Mouse (Mus musculus): Measurements from ENCODE around the gene Cmtr1. TPM values are rescaled to one million over a fixed set of nuclear protein-coding genes. Genes with fewer than 3 reads are reported as not detected.

The Cmtr1 gene
- total and polyA plus RNA-seq, 3 experiments: 88.8 to 135 (median 105) TPM

DNA sequence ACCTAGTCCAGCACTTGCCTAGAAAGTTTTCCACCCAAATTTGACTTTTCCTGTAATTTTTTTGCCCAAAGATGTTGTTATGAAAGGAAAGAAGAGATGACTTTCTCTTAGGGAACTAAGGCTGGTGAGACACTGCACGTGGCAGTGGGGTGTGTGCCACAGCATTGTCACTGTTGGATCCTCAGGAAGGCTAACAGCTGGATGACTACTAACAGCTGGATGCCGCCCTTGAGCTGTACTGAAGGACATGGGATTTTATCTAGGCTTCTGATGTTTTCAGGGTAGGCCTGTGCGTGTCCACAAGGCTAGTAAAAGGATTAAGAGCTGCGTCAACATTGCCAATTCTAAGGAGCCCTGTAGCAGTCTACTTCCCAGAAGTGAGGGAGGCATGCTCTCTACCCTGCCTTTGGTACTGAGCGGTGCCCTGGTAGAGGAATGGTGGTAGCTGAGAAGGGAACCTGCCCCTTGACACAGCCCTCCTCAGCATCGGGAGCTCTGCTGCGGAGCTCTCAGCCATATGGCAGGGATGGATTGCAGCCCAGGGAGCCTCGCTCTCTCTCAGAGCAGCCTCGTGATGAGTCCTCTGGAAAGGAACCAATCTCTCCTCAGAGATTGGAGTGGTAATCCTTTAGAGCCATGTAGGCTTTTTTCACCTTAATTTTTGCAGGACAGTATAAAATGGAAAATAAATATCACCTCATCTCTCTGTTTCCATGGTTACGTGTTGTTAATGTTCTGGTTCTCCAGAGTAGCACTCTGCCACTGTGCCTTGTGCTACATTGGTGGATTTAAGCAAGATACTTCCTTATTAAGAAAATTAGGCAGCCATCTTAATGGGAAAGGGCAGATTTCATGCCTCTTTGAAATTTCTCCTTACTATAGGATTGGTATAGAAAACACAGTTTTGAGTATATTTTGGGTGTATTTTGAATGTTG lies 7.9 kb downstream of the Cmtr1 start:
- H3K36me3 ChIP-seq (replicated peaks in 1 of 2; ENCODE audit: control insufficient read depth in 1 of 2, insufficient read depth in 1 of 2, low read length in 1 of 2): peaks cover 48 to 89% of the 10 kb centered on the region in 2 experiments
- H3K9me3 ChIP-seq (replicated peaks; ENCODE audit: low read length): no peaks in the 10 kb centered on the region
- H3K4me3 ChIP-seq (replicated peaks in 1 of 3; ENCODE audit: low read depth in 2 of 3, low read length in 2 of 3, poor library complexity in 1 of 3): no peak overlapping the region
- no peak overlapping the region for H3K9ac ChIP-seq (ENCODE audit: insufficient read depth, low read depth)
- H3K4me1 ChIP-seq (ENCODE audit: control insufficient read depth in 1 of 2, insufficient read depth in 2 of 2): peaks cover 2 to 49% of the 10 kb centered on the region in 2 experiments
- no peaks in the 10 kb centered on the region for H3K27me3 ChIP-seq (replicated peaks)
- peaks cover 37% of the 10 kb centered on the region for H3K79me2 ChIP-seq (replicated peaks; ENCODE audit: control insufficient read depth, extremely low read depth, insufficient read depth, poor library complexity, severe bottlenecking)
- no peak for DNase-seq (ENCODE audit: extremely low read depth)
- dilution Hi-C loops (cut with MboI; ENCODE audit: extremely low pct_ligation_motif_present, extremely low pct_unique_long_range_greater_than_20kb, low sequenced_read_pairs): no loop called here
- H3K27ac ChIP-seq (ENCODE audit: insufficient read depth, low read depth): no peak overlapping the region
- in situ Hi-C loops (cut with MboI; ENCODE audit: low pct_ligation_motif_present, low pct_unique_long_range_greater_than_20kb, low sequenced_read_pairs): no loop called here
- H3K4me2 ChIP-seq (ENCODE audit: insufficient read depth, low read depth, poor library complexity, severe bottlenecking): no peak overlapping the region
- TF ChIP-seq KAT2A (IDR thresholded peaks at IDR 0.05; ENCODE audit: insufficient replicate concordance, low read length) (no peak), RAD21 (IDR thresholded peaks at IDR 0.05; ENCODE audit: low read depth, low read length) (no peak), ZMIZ1 (IDR thresholded peaks at IDR 0.05; ENCODE audit: low read depth, low read length) (no peak), NRF1 (IDR thresholded peaks at IDR 0.05; ENCODE audit: low read depth, low read length) (no peak), SIN3A (IDR thresholded peaks at IDR 0.05; ENCODE audit: low read length) (no peak), ZC3H11A (IDR thresholded peaks at IDR 0.05; ENCODE audit: low read depth, low read length) (no peak)

DNA sequence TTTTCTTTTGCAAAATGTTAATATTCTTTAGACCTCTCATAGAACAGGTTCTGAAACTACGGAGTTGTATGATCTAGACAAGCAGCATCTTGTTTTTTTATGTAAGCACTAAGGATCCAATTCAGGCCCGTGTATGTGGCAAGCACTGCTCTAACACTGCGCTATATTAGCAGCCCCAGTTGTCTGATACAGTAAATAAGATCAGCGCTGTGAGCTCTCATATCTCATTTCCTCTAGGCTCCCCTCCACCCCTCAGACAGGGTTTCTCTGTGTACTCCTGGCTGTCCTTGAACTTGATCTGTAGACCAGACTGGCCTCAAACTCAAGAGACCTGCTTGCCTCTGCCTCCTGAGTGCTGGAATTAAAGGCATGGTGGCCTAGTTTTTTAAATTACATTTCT lies 8.6 kb downstream of the Cmtr1 start:
- dilution Hi-C loops (cut with MboI; ENCODE audit: extremely low pct_ligation_motif_present, extremely low pct_unique_long_range_greater_than_20kb, low sequenced_read_pairs): no loop called here
- Histone ChIP-seq H3K36me3 (replicated peaks in 1 of 2; ENCODE audit: control insufficient read depth in 1 of 2, insufficient read depth in 1 of 2, low read length in 1 of 2) (peaks cover 53 to 90% of the 10 kb centered on the region in 2 experiments), H3K27ac (ENCODE audit: insufficient read depth, low read depth) (no peak overlapping the region), H3K79me2 (replicated peaks; ENCODE audit: control insufficient read depth, extremely low read depth, insufficient read depth, poor library complexity, severe bottlenecking) (peaks cover 37% of the 10 kb centered on the region), H3K9me3 (replicated peaks; ENCODE audit: low read length) (no peaks in the 10 kb centered on the region), H3K27me3 (replicated peaks) (no peaks in the 10 kb centered on the region), H3K9ac (ENCODE audit: insufficient read depth, low read depth) (no peak overlapping the region), H3K4me2 (ENCODE audit: insufficient read depth, low read depth, poor library complexity, severe bottlenecking) (no peak overlapping the region), H3K4me1 (ENCODE audit: control insufficient read depth in 1 of 2, insufficient read depth in 2 of 2) (peaks cover 2 to 49% of the 10 kb centered on the region in 2 experiments), H3K4me3 (replicated peaks in 1 of 3; ENCODE audit: low read depth in 2 of 3, low read length in 2 of 3, poor library complexity in 1 of 3) (no peak overlapping the region)
- TF ChIP-seq UBTF (IDR thresholded peaks at IDR 0.05; ENCODE audit: low read depth, low read length) (no peak), PAX5 (IDR thresholded peaks at IDR 0.05; ENCODE audit: low read length) (no peak), MAFK (IDR thresholded peaks at IDR 0.05; ENCODE audit: insufficient replicate concordance, low read length) (no peak), ZMIZ1 (IDR thresholded peaks at IDR 0.05; ENCODE audit: low read depth, low read length) (no peak), ZKSCAN1 (IDR thresholded peaks at IDR 0.05; ENCODE audit: borderline replicate concordance, low read depth, low read length) (no peak), USF1 (IDR thresholded peaks at IDR 0.05; ENCODE audit: low read depth, low read length) (no peak), HCFC1 (IDR thresholded peaks at IDR 0.05; ENCODE audit: low read depth, low read length) (no peak), RAD21 (IDR thresholded peaks at IDR 0.05; ENCODE audit: low read depth, low read length) (no peak), KAT2A (IDR thresholded peaks at IDR 0.05; ENCODE audit: insufficient replicate concordance, low read length) (no peak), JUN (IDR thresholded peaks at IDR 0.05; ENCODE audit: insufficient read depth, low read depth, low read length) (no peak), NELFE (IDR thresholded peaks at IDR 0.05; ENCODE audit: low read depth, low read length) (no peak), SIN3A (IDR thresholded peaks at IDR 0.05; ENCODE audit: low read length) (no peak), TBP (conservative IDR thresholded peaks at IDR 0.05; ENCODE audit: low read depth, low read length) (no peak), POLR2AphosphoS2 (IDR thresholded peaks at IDR 0.05; ENCODE audit: low read depth, low read length) (no peak), BHLHE40 (IDR thresholded peaks at IDR 0.05; ENCODE audit: low read depth, low read length) (no peak), E2F4 (IDR thresholded peaks at IDR 0.05; ENCODE audit: insufficient replicate concordance, low read depth, low read length) (no peak), ETS1 (conservative IDR thresholded peaks at IDR 0.05; ENCODE audit: low read depth, low read length) (no peak)
- DNase-seq (ENCODE audit: extremely low read depth): no peak
- in situ Hi-C loops (cut with MboI; ENCODE audit: low pct_ligation_motif_present, low pct_unique_long_range_greater_than_20kb, low sequenced_read_pairs): no loop called here
